Mouse (Mus musculus): ENCODE data around the gene Zzz3.

GRCm38 (mm10) chr3:152472676-152473075 lies 77.4 kb downstream of the Zzz3 start:
- no peak for TF ChIP-seq CTCF (conservative IDR thresholded peaks at IDR 0.05; ENCODE audit: insufficient read depth, insufficient read length, low read depth, low read length)
- TF ChIP-seq POLR2A (IDR thresholded peaks at IDR 0.05; ENCODE audit: low read depth, low read length): no peak
